Mouse (Mus musculus) ES-E14 (cell line): Measurements from ENCODE around the gene Cxcr1. TPM values are rescaled to one million over a fixed set of nuclear protein-coding genes. Genes with fewer than 3 reads are reported as not detected.

Source experiments
- DNase-seq: peaks from one replicate; pipeline ENCODE4 v3.0.0-alpha.2; 2013; ENCODE audit warnings: low read depth, low spot score
- H3K27ac ChIP-seq: 2 replicates; pipeline ENCODE4 v1.5.1; 2012; ENCODE audit warnings: low read depth, mild to moderate bottlenecking, low read length, moderate library complexity, mixed read lengths; ENCODE audit not compliant: poor library complexity, insufficient read depth, severe bottlenecking
- H3K36me3 ChIP-seq: 2 replicates; pipeline ENCODE4 v1.6.1; 2012; ENCODE audit warnings: mild to moderate bottlenecking, low read length, moderate library complexity, mixed read lengths; ENCODE audit not compliant: control insufficient read depth, poor library complexity, insufficient read depth, severe bottlenecking
- H3K4me1 ChIP-seq, 2 experiments: fragments of 150-350 bp in 1 of 2; sonication (generic) in 1 of 2; 2 replicates each; pipeline ENCODE4 v1.6.1; 2012; ENCODE audit warnings: low read length in 2 of 2, mild to moderate bottlenecking in 1 of 2, mixed read lengths in 1 of 2; ENCODE audit not compliant: control insufficient read depth in 2 of 2, insufficient read depth in 2 of 2, poor library complexity in 1 of 2
- H3K4me3 ChIP-seq, 2 experiments: fragments of 150-350 bp in 1 of 2; sonication (generic) in 1 of 2; 2 replicates each; pipeline ENCODE4 v1.5.1; 2012; ENCODE audit warnings: low read length in 2 of 2, low read depth in 1 of 2, mild to moderate bottlenecking in 1 of 2, mixed read lengths in 1 of 2; ENCODE audit not compliant: insufficient read depth in 1 of 2, poor library complexity in 1 of 2, severe bottlenecking in 1 of 2
- H3K9ac ChIP-seq: 2 replicates; pipeline ENCODE4 v1.6.1; 2012; ENCODE audit warnings: low read depth, mild to moderate bottlenecking, low read length, mixed read lengths; ENCODE audit not compliant: poor library complexity, insufficient read depth, severe bottlenecking
- H3K9me3 ChIP-seq: fragments of 150-350 bp; sonication (generic); 2 replicates; pipeline ENCODE4 v1.6.1; 2012; ENCODE audit warnings: low read depth, mild to moderate bottlenecking, low read length; ENCODE audit not compliant: control insufficient read depth, insufficient read depth
- CHD2 ChIP-seq: IDR thresholded peaks from 2 replicates; pipeline ENCODE4 v1.6.1; 2014; ENCODE audit warnings: mild to moderate bottlenecking, low read depth, low read length, inconsistent platforms
- HCFC1 ChIP-seq: IDR thresholded peaks from 2 replicates; pipeline ENCODE4 v1.6.1; 2012; ENCODE audit warnings: low read length, inconsistent platforms, borderline replicate concordance; ENCODE audit not compliant: insufficient read depth
- MAFK ChIP-seq: IDR thresholded peaks from 2 replicates; pipeline ENCODE4 v1.6.1; 2014; ENCODE audit warnings: mild to moderate bottlenecking, low read depth, low read length, inconsistent platforms; ENCODE audit not compliant: insufficient read depth
- ZC3H11A ChIP-seq: IDR thresholded peaks from 2 replicates; pipeline ENCODE4 v1.6.1; 2012; ENCODE audit warnings: low read depth, mild to moderate bottlenecking, inconsistent platforms, low read length, borderline replicate concordance
- ZNF384 ChIP-seq: IDR thresholded peaks from 2 replicates; pipeline ENCODE4 v1.6.1; 2012; ENCODE audit warnings: low read depth, low read length, inconsistent platforms
- in situ Hi-C, 2 experiments: fragments of 600-800 bp; cut with MboI; formaldehyde crosslinking; loops; one replicate each; pipeline ENCODE4 v1.15.1; 2025; ENCODE audit warnings: low sequenced_read_pairs in 2 of 2, inconsistent platforms in 1 of 2; ENCODE audit not compliant: unreplicated experiment in 2 of 2
- total RNA-seq: library from RNA; depleted of rRNA; stranded (reverse); fragments of 300-350 nt; gene quantifications from 2 replicates; pipeline ENCODE4 v1.2.3, GENCODE M21; 2012; rRNA removed

Cxcr1 gene
- total RNA-seq = 0.21 TPM in 1 of 2 replicates, not detected in the other

GRCm38 (mm10) chr1:74194445-74194844 is at the start of gene Cxcr1:
Gene Cxcr1 (minus strand): TSS chr1:74194631.
- peaks cover 0 to 2% of the 10 kb centered on the region in 2 experiments; a peak in 1 of 4 replicates for H3K4me1 ChIP-seq
- H3K27ac ChIP-seq = no peak within 1 kb of the TSS
- H3K9ac ChIP-seq = no peak within 1 kb of the TSS
- TF ChIP-seq CHD2 (no peak), ZNF384 (no peak), HCFC1 (no peak), MAFK (no peak), ZC3H11A (no peak)
- in situ Hi-C loops = no loop called here
- no peaks in the 10 kb centered on the region for H3K36me3 ChIP-seq
- H3K9me3 ChIP-seq = no peaks in the 10 kb centered on the region
- no peak for DNase-seq
- no peak within 1 kb of the TSS for H3K4me3 ChIP-seq

GRCm38 (mm10) chr1:74240832-74241231 is 46.4 kb upstream of the Cxcr1 start:
- Histone ChIP-seq H3K27ac (no peak overlapping the region), H3K9ac (no peak overlapping the region)
- TF ChIP-seq MAFK (no peak), HCFC1 (no peak), ZC3H11A (no peak), CHD2 (no peak), ZNF384 (no peak)

GRCm38 (mm10) chr1:74240311-74240710 is 45.9 kb upstream of the Cxcr1 start:
- peaks cover 2% of the 10 kb centered on the region; the same call in 1 of the 2 replicates for H3K36me3 ChIP-seq
- no peak overlapping the region for H3K9ac ChIP-seq
- H3K4me3 ChIP-seq = no peak overlapping the region
- no peak overlapping the region for H3K27ac ChIP-seq
- H3K4me1 ChIP-seq = peaks cover 8 to 12% of the 10 kb centered on the region in 2 experiments
- H3K9me3 ChIP-seq = no peaks in the 10 kb centered on the region
- DNase-seq = no peak
- TF ChIP-seq MAFK (no peak), HCFC1 (no peak), ZC3H11A (no peak), CHD2 (no peak), ZNF384 (no peak)
- in situ Hi-C loops = no loop called here

More at GRCm38 (mm10) chr1:74240832-74241231, 46.4 kb upstream of the Cxcr1 start:
- H3K4me3 ChIP-seq = no peak overlapping the region
- H3K36me3 ChIP-seq = peaks cover 2% of the 10 kb centered on the region; the same call in 1 of the 2 replicates
- H3K4me1 ChIP-seq = peaks cover 8 to 13% of the 10 kb centered on the region in 2 experiments
- no peaks in the 10 kb centered on the region for H3K9me3 ChIP-seq
- DNase-seq = no peak
- in situ Hi-C loops = no loop called here

- no peak overlapping the region for H3K4me3 ChIP-seq
- H3K36me3 ChIP-seq = peaks cover 2% of the 10 kb centered on the region; the same call in 1 of the 2 replicates
- no peaks in the 10 kb centered on the region for H3K9me3 ChIP-seq
- no peak for TF ChIP-seq ZC3H11A
- TF ChIP-seq MAFK = no peak
- TF ChIP-seq CHD2 = no peak
- no peak for TF ChIP-seq ZNF384
- no peak for TF ChIP-seq HCFC1
- no peak for DNase-seq
- H3K9ac ChIP-seq = no peak overlapping the region
- peaks cover 7 to 11% of the 10 kb centered on the region in 2 experiments for H3K4me1 ChIP-seq
- no peak overlapping the region for H3K27ac ChIP-seq
- in situ Hi-C loops = no loop called here
Measured at GRCm38 (mm10) chr1:74239618-74240017, 45.2 kb upstream of the Cxcr1 start.
